Mouse (Mus musculus) G1E (cell line): ENCODE data around the gene Pax5. TPM values are rescaled to one million over a fixed set of nuclear protein-coding genes. Genes with fewer than 3 reads are reported as not detected.

Source experiments
- ATAC-seq: 2 replicates; pipeline ENCODE4 v1.8.0; 2016; ENCODE audit warnings: mild to moderate bottlenecking; ENCODE audit not compliant: insufficient number of reproducible peaks, poor library complexity, low FRiP score, severe bottlenecking; ENCODE audit errors: extremely low read depth
- DNase-seq: peaks from one replicate; pipeline ENCODE4 v3.0.0; 2012; ENCODE audit warnings: low spot score
- H3K27me3 ChIP-seq: 2 replicates; pipeline ENCODE4 v1.6.1; 2012; ENCODE audit warnings: mild to moderate bottlenecking, low read length, inconsistent platforms; ENCODE audit not compliant: insufficient read depth
- H3K36me3 ChIP-seq: replicated peaks from 2 replicates; pipeline ENCODE3; 2012; ENCODE audit warnings: mild to moderate bottlenecking, inconsistent platforms
- H3K4me1 ChIP-seq: 2 replicates; pipeline ENCODE4 v1.6.1; 2012; ENCODE audit warnings: low read depth, low read length, inconsistent platforms, mixed read lengths; ENCODE audit not compliant: insufficient read depth
- H3K4me3 ChIP-seq: 2 replicates; pipeline ENCODE4 v1.5.1; 2012; ENCODE audit warnings: low read depth, mild to moderate bottlenecking, inconsistent platforms, low read length, moderate library complexity, mixed read lengths
- H3K9me3 ChIP-seq: replicated peaks from 2 replicates; pipeline ENCODE4 v1.6.1; 2012; ENCODE audit warnings: inconsistent platforms
- CTCF ChIP-seq: IDR thresholded peaks from 2 replicates; pipeline ENCODE4 v1.5.1; 2012; ENCODE audit warnings: low read depth, low read length, inconsistent platforms, mixed read lengths
- GATA1 ChIP-seq: IDR thresholded peaks from 2 replicates; pipeline ENCODE4 v1.6.1; 2012; ENCODE audit warnings: borderline replicate concordance, low read length, inconsistent platforms, mixed read lengths
- GATA2 ChIP-seq: IDR thresholded peaks from 2 replicates; pipeline ENCODE4 v1.6.1; 2012; ENCODE audit warnings: low read depth, low read length, inconsistent platforms, borderline replicate concordance
- POLR2AphosphoS5 ChIP-seq: IDR thresholded peaks from 2 replicates; pipeline ENCODE4 v1.6.1; 2012; ENCODE audit warnings: low read depth, low read length, inconsistent platforms; ENCODE audit not compliant: insufficient replicate concordance
- TAL1 ChIP-seq: conservative IDR thresholded peaks from 2 replicates; pipeline ENCODE4 v1.6.1; 2012; ENCODE audit warnings: low read depth, low read length, inconsistent platforms, mixed read lengths
- polyA plus RNA-seq: library from polyadenylated mRNA; stranded (reverse); fragments of >175 nt; gene quantifications from 2 replicates; pipeline ENCODE4 v1.2.3, GENCODE M21; 2012
- total RNA-seq, 2 experiments: library from RNA; stranded (forward) in 1 of 2; stranded (reverse) in 1 of 2; fragments of 200-1000 nt in 1 of 2; fragments of >200 nt in 1 of 2; fragmentation: Nextera tagmentation in 1 of 2; gene quantifications; 2 replicates each; pipeline ENCODE4 v1.2.3; 2014 to 2017

Pax5 gene
- total and polyA plus RNA-seq, 3 experiments, result 0.22 TPM; not detected in 2

- TF ChIP-seq CTCF (no peak), GATA2 (no peak), POLR2AphosphoS5 (no peak), TAL1 (no peak), GATA1 (no peak)
- H3K36me3 ChIP-seq, result no peaks in the 10 kb centered on the region
- ATAC-seq, result no peak
- DNase-seq, result no peak
- H3K9me3 ChIP-seq, result no peaks in the 10 kb centered on the region
- no peaks in the 10 kb centered on the region for H3K4me1 ChIP-seq
- H3K4me3 ChIP-seq, result peak overlapping the region; percentile 35; the same call in 1 of the 2 replicates
- H3K27me3 ChIP-seq, result peaks cover 46% of the 10 kb centered on the region
These were observed 9.8 kb upstream of the Pax5 start for GRCm38 (mm10) chr4:44720046-44720445.

- no peak overlapping the region for H3K4me3 ChIP-seq
- TF ChIP-seq CTCF (no peak), GATA2 (no peak), GATA1 (no peak), POLR2AphosphoS5 (no peak), TAL1 (no peak)
- no peaks in the 10 kb centered on the region for H3K36me3 ChIP-seq
- ATAC-seq (no peak), DNase-seq (no peak)
- H3K4me1 ChIP-seq, result no peaks in the 10 kb centered on the region
- H3K9me3 ChIP-seq, result no peaks in the 10 kb centered on the region
- peaks cover 59% of the 10 kb centered on the region for H3K27me3 ChIP-seq
These were observed 7.4 kb upstream of the Pax5 start for GRCm38 (mm10) chr4:44717676-44718075.

- DNase-seq (no peak), ATAC-seq (no peak)
- Histone ChIP-seq H3K4me1 (no peaks in the 10 kb centered on the region), H3K36me3 (no peaks in the 10 kb centered on the region), H3K4me3 (no peak overlapping the region), H3K9me3 (no peaks in the 10 kb centered on the region), H3K27me3 (peaks cover 68% of the 10 kb centered on the region)
- TF ChIP-seq POLR2AphosphoS5 (no peak), TAL1 (no peak)
These were observed 6.1 kb upstream of the Pax5 start for GRCm38 (mm10) chr4:44716391-44716790.

- ATAC-seq (no peak), DNase-seq (no peak)
These were observed 5.4 kb upstream of the Pax5 start for GRCm38 (mm10) chr4:44715621-44716160.

GRCm38 (mm10) chr4:44714111-44714621 lies 3.9 kb upstream of the Pax5 start:
- no peaks in the 10 kb centered on the region for H3K36me3 ChIP-seq
- peaks cover 72% of the 10 kb centered on the region for H3K27me3 ChIP-seq
- DNase-seq, result no peak
- no peak for ATAC-seq
- no peak overlapping the region for H3K4me3 ChIP-seq
- no peaks in the 10 kb centered on the region for H3K4me1 ChIP-seq
- no peaks in the 10 kb centered on the region for H3K9me3 ChIP-seq
- TF ChIP-seq CTCF (no peak), TAL1 (no peak), GATA1 (no peak), GATA2 (no peak), POLR2AphosphoS5 (no peak)

More at GRCm38 (mm10) chr4:44715621-44716160, 5.4 kb upstream of the Pax5 start:
- TF ChIP-seq TAL1 (no peak), CTCF (no peak), GATA1 (no peak), GATA2 (no peak), POLR2AphosphoS5 (no peak)
- H3K36me3 ChIP-seq, result no peaks in the 10 kb centered on the region
- no peaks in the 10 kb centered on the region for H3K9me3 ChIP-seq
- no peaks in the 10 kb centered on the region for H3K4me1 ChIP-seq
- H3K4me3 ChIP-seq, result no peak overlapping the region
- H3K27me3 ChIP-seq, result peaks cover 73% of the 10 kb centered on the region

GRCm38 (mm10) chr4:44713554-44714051 lies 3.3 kb upstream of the Pax5 start:
- H3K27me3 ChIP-seq, result peaks cover 72% of the 10 kb centered on the region
- DNase-seq, result no peak
- TF ChIP-seq GATA1 (no peak), TAL1 (no peak), POLR2AphosphoS5 (no peak), CTCF (no peak), GATA2 (no peak)
- ATAC-seq, result no peak
- H3K4me1 ChIP-seq, result no peaks in the 10 kb centered on the region
- no peak overlapping the region for H3K4me3 ChIP-seq
- no peaks in the 10 kb centered on the region for H3K36me3 ChIP-seq
- no peaks in the 10 kb centered on the region for H3K9me3 ChIP-seq
